Mouse (Mus musculus): ENCODE measurements around the gene Hnrnpab.

Gene Hnrnpab

DNA sequence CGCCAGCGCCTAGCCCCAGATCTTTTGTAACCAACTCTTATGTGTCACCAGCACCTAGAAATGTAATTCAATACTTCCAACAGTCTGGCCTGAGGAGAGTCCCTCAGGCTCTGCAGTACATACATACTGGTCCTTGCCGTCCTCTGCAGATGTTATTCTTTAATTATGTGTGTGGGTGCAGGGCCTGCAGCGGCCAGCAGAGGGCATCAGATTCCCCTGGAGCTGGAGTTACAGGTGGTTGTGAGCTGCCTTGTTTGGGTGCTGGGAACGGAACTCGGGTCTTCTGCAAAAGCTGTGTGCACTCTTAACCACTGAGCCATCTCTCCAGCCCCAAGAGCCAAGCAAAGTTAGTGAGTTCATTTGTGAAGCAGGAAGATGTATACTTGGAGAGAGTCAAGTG is 40.7 kb downstream of the Hnrnpab start:
- no peak for DNase-seq (ENCODE audit: low read depth, low spot score)

DNA sequence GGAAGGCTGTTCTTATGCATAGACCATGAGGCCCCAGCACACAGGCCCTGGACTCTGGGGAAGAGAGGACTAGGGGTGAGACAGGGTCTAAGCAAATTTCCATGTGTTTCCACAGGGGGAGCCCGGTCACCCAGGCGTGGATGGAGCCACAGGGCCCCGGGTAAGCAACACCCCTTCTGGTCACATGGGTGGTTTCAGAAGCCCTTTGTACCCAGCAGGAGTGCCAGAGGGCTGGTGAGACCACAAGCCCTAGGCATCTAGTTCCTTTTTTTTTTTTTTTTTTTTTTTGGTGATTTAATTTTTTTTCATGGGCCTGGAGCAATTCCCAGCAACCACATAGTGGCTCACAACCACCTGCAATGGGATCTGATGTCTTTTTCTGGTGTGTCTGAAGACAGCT is 41.6 kb downstream of the Hnrnpab start:
- no peak for DNase-seq (ENCODE audit: low read depth, low spot score)

DNA sequence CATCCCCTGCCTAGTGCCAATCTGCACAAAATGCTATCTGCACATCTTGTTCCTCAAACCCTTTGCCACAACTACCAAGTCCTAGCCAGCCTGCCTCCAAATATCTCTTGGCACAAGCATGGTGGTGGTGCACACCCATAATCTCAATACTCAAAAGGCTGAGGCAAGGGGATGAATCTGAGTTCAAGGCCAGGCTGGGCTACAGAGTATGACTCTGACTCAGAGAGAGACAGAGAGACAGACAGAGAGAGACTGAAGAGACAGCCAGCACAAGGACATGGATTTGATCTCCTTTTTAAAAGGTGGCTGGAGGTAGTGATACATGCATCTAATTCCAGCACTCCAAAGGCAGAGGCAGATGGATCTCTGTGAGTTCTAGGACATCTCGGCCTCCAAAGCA is 43.4 kb downstream of the Hnrnpab start:
- DNase-seq (ENCODE audit: low read depth, low spot score) = no peak

- DNase-seq (ENCODE audit: low read depth, low spot score) = no peak
Measured at GRCm38 (mm10) chr11:51555066-51555465, 51.6 kb downstream of the Hnrnpab start.

GRCm38 (mm10) chr11:51554590-51554989 is 52.1 kb downstream of the Hnrnpab start:
- DNase-seq (ENCODE audit: low read depth, low spot score) = no peak

- DNase-seq (ENCODE audit: low read depth, low spot score) = no peak
Measured at GRCm38 (mm10) chr11:51552091-51552490, 54.6 kb downstream of the Hnrnpab start.

GRCm38 (mm10) chr11:51551253-51551652 is 55.4 kb downstream of the Hnrnpab start:
- no peak for DNase-seq (ENCODE audit: low read depth, low spot score)

Measured in c-Kit-negative CD71-positive TER-119-positive erythroid progenitor cells, embryonic 14.5 days (primary cell).